Mouse (Mus musculus) heart, postnatal 0 days (tissue): ENCODE measurements around the gene Olfr1513. TPM values are rescaled to one million over a fixed set of nuclear protein-coding genes. Genes with fewer than 3 reads are reported as not detected.
"Not testable (repeated sequence)": the region's sequence is repeated elsewhere in the genome, so short reads cannot be mapped to it uniquely, and the experiment has no call there.

Experiments used
- ATAC-seq: fragments of 200-750 bp; cut with Nextera tagmentation; 2 replicates; pipeline ENCODE4 v1.8.0; 2017; ENCODE audit warnings: low read depth, moderate number of reproducible peaks, moderate library complexity; ENCODE audit not compliant: insufficient read depth
- DNase-seq: peaks from one replicate; pipeline ENCODE4 v3.0.0-alpha.2; 2016; ENCODE audit warnings: low spot score
- H3K27ac ChIP-seq: fragments of 300-500 bp; sonication (generic); 2 replicates; pipeline ENCODE4 v1.5.1; 2014; ENCODE audit warnings: low read depth, mild to moderate bottlenecking
- H3K27me3 ChIP-seq: fragments of 300-500 bp; sonication (generic); 2 replicates; pipeline ENCODE4 v1.6.1; 2014; ENCODE audit warnings: low read length, mixed read lengths; ENCODE audit not compliant: control insufficient read depth, insufficient read depth
- H3K36me3 ChIP-seq: fragments of 300-500 bp; sonication (generic); replicated peaks from 2 replicates; pipeline ENCODE4 v1.6.1; 2014; ENCODE audit warnings: low read length, mixed read lengths; ENCODE audit not compliant: control insufficient read depth, insufficient read depth
- H3K4me1 ChIP-seq: fragments of 300-500 bp; sonication (generic); 2 replicates; pipeline ENCODE4 v1.6.1; 2014; ENCODE audit warnings: antibody characterized with exemption; ENCODE audit not compliant: control insufficient read depth, insufficient read depth
- H3K4me2 ChIP-seq: fragments of 300-500 bp; sonication (generic); 2 replicates; pipeline ENCODE4 v1.6.1; 2014; ENCODE audit warnings: low read depth, mild to moderate bottlenecking, low read length, moderate library complexity
- H3K4me3 ChIP-seq: fragments of 300-500 bp; sonication (generic); 2 replicates; pipeline ENCODE4 v1.5.1; 2014; ENCODE audit warnings: low read depth, low read length
- H3K9ac ChIP-seq: fragments of 300-500 bp; sonication (generic); replicated peaks from 2 replicates; pipeline ENCODE4 v1.6.1; 2014; ENCODE audit warnings: low read depth, low read length, mixed read lengths
- H3K9me3 ChIP-seq: fragments of 300-500 bp; sonication (generic); replicated peaks from 2 replicates; pipeline ENCODE4 v1.6.1; 2016; ENCODE audit warnings: low read length; ENCODE audit not compliant: control insufficient read depth
- CTCF ChIP-seq: IDR thresholded peaks from 2 replicates; pipeline ENCODE4 v1.5.1; 2016; ENCODE audit warnings: antibody characterized with exemption, control low read depth, low read depth
- EP300 ChIP-seq: IDR thresholded peaks from 2 replicates; pipeline ENCODE4 v1.6.1; 2016; ENCODE audit warnings: antibody characterized with exemption, low read depth
- WGBS: fragments of 180-500 bp; shearing (Covaris S2); extraction: QIAGEN DNeasy Blood & Tissue Kit; methylation state at CpG from one replicate; pipeline ENCODE4 v1.1.7; 2014; 5-methylcytosine and 5-hydroxymethylcytosine counted together
- polyA plus RNA-seq: library from polyadenylated mRNA; unstranded; fragments of >200 nt; fragmentation: Nextera tagmentation; extraction: Ambion mirVana; gene quantifications from 2 replicates; pipeline ENCODE4 v1.2.1, GENCODE M21; 2015
- total RNA-seq: library from RNA; depleted of rRNA; stranded (reverse); fragments of >200 nt; gene quantifications from 2 replicates; pipeline ENCODE4 v1.2.3, GENCODE M21; 2014; ENCODE audit warnings: low replicate concordance

Olfr1513 gene
- total and polyA plus RNA-seq, 2 experiments from 2014 or later, result not detected

- ATAC-seq, result no peak
- Histone ChIP-seq H3K4me3 (no peak overlapping the region), H3K27me3 (no peaks in the 10 kb centered on the region), H3K27ac (no peak overlapping the region), H3K4me2 (peak overlapping the region; percentile 92; the same call in 1 of the 2 replicates), H3K9me3 (no peaks in the 10 kb centered on the region), H3K9ac (no peak overlapping the region; the same call in 1 of the 2 replicates), H3K4me1 (peaks cover 6% of the 10 kb centered on the region), H3K36me3 (peaks cover 25% of the 10 kb centered on the region)
- 68% methylated on average over 8 of the region's 8 CpGs for WGBS
- DNase-seq, result no peak
- TF ChIP-seq EP300 (no peak), CTCF (no peak)
These were observed 41.4 kb downstream of the Olfr1513 start for GRCm38 (mm10) chr14:52314808-52315150.

GRCm38 (mm10) chr14:52313931-52314807 is 42.0 kb downstream of the Olfr1513 start:
- DNase-seq (no peak), ATAC-seq (no peak)
- Histone ChIP-seq H3K36me3 (peaks cover 25% of the 10 kb centered on the region), H3K9ac (no peak overlapping the region), H3K9me3 (no peaks in the 10 kb centered on the region), H3K4me1 (peaks cover 6% of the 10 kb centered on the region), H3K4me2 (no peak overlapping the region), H3K27ac (no peak overlapping the region), H3K4me3 (no peak overlapping the region), H3K27me3 (no peaks in the 10 kb centered on the region)
- TF ChIP-seq CTCF, result no peak
- WGBS, result 83% methylated on average over 26 of the region's 26 CpGs

- no peak overlapping the region for H3K27ac ChIP-seq
- TF ChIP-seq CTCF, result no peak
- no peak for TF ChIP-seq EP300
- H3K4me3 ChIP-seq, result no peak overlapping the region
- H3K4me2 ChIP-seq, result no peak overlapping the region
- no peak for ATAC-seq
- no peaks in the 10 kb centered on the region for H3K4me1 ChIP-seq
- no peaks in the 10 kb centered on the region for H3K27me3 ChIP-seq
- no peak for DNase-seq
- peaks cover 25% of the 10 kb centered on the region for H3K36me3 ChIP-seq
- no peak overlapping the region for H3K9ac ChIP-seq
- no peaks in the 10 kb centered on the region for H3K9me3 ChIP-seq
- 85% methylated on average over 2 of the region's 2 CpGs for WGBS
These were observed 45.3 kb downstream of the Olfr1513 start for GRCm38 (mm10) chr14:52310906-52311305.

GRCm38 (mm10) chr14:52310343-52310742 is 45.9 kb downstream of the Olfr1513 start:
- H3K27ac ChIP-seq, H3K4me3 ChIP-seq, H3K9me3 ChIP-seq, DNase-seq, ATAC-seq, H3K9ac ChIP-seq, H3K4me1 ChIP-seq, H3K4me2 ChIP-seq, H3K27me3 ChIP-seq: not testable (repeated sequence)
- H3K36me3 ChIP-seq, result peaks cover 25% of the 10 kb centered on the region
- 93% methylated on average over 5 of the region's 6 CpGs for WGBS

- no peaks in the 10 kb centered on the region for H3K27me3 ChIP-seq
- H3K9me3 ChIP-seq, result no peaks in the 10 kb centered on the region
- DNase-seq (no peak), ATAC-seq (no peak)
- H3K36me3 ChIP-seq, result no peaks in the 10 kb centered on the region
- no peak overlapping the region for H3K4me3 ChIP-seq
- peaks cover 6% of the 10 kb centered on the region; the same call in 1 of the 2 replicates for H3K4me1 ChIP-seq
- H3K4me2 ChIP-seq, result no peak overlapping the region
- H3K9ac ChIP-seq, result no peak overlapping the region
- H3K27ac ChIP-seq, result no peak overlapping the region
- WGBS, result 96% methylated on average over 2 of the region's 2 CpGs
- TF ChIP-seq CTCF, result no peak
- TF ChIP-seq EP300, result no peak
These were observed 50.1 kb downstream of the Olfr1513 start for GRCm38 (mm10) chr14:52306100-52306499.
